Mouse (Mus musculus): Measurements from ENCODE around the gene Tmem52b. TPM values are rescaled to one million over a fixed set of nuclear protein-coding genes. Genes with fewer than 3 reads are reported as not detected.

Tmem52b gene
- polyA plus RNA-seq, 1 experiment from 2014 or later = not detected

Other genes with a start within 250 kb of the Tmem52b start
- 0.19 TPM in 1 of 2 replicates, not detected in the other for gene Cd69, start 237.1 kb upstream of the Tmem52b start, polyA plus RNA-seq (2016; fragmentation: Nextera tagmentation; extraction: Ambion mirVana)
- not detected in 2 replicates for gene 4922502D21Rik, start 180.8 kb upstream of the Tmem52b start, polyA plus RNA-seq (2016; fragmentation: Nextera tagmentation; extraction: Ambion mirVana)
- 0.13 and 0.29 TPM in 2 replicates for gene Clec12a, start 169.9 kb upstream of the Tmem52b start, polyA plus RNA-seq (2016; fragmentation: Nextera tagmentation; extraction: Ambion mirVana)
- gene Clec12b, start 126.7 kb upstream of the Tmem52b start, polyA plus RNA-seq (2016; fragmentation: Nextera tagmentation; extraction: Ambion mirVana) = not detected in 2 replicates
- 13.3 and 18.0 TPM in 2 replicates for gene Clec1b, start 115.3 kb upstream of the Tmem52b start, polyA plus RNA-seq (2016; fragmentation: Nextera tagmentation; extraction: Ambion mirVana)
- gene Clec9a, start 103.7 kb upstream of the Tmem52b start, polyA plus RNA-seq (2016; fragmentation: Nextera tagmentation; extraction: Ambion mirVana) = 0.24 and 0.35 TPM in 2 replicates
- 0.46 and 1.2 TPM in 2 replicates for gene Clec1a, start 60.6 kb upstream of the Tmem52b start, polyA plus RNA-seq (2016; fragmentation: Nextera tagmentation; extraction: Ambion mirVana)
- gene Olr1, start 5.4 kb upstream of the Tmem52b start, polyA plus RNA-seq (2016; fragmentation: Nextera tagmentation; extraction: Ambion mirVana) = 0.09 TPM in 1 of 2 replicates, not detected in the other
- gene Gabarapl1, start 20.6 kb downstream of the Tmem52b start, polyA plus RNA-seq (2016; fragmentation: Nextera tagmentation; extraction: Ambion mirVana) = 49.1 and 68.0 TPM in 2 replicates
- gene Klre1, start 65.3 kb downstream of the Tmem52b start, polyA plus RNA-seq (2016; fragmentation: Nextera tagmentation; extraction: Ambion mirVana) = not detected in 2 replicates
- gene Klrd1, start 79.2 kb downstream of the Tmem52b start, polyA plus RNA-seq (2016; fragmentation: Nextera tagmentation; extraction: Ambion mirVana) = not detected in 2 replicates
- 0.34 and 0.38 TPM in 2 replicates for gene Klrk1, start 111.3 kb downstream of the Tmem52b start, polyA plus RNA-seq (2016; fragmentation: Nextera tagmentation; extraction: Ambion mirVana)
- not detected in 2 replicates for gene Klrc3, start 130.8 kb downstream of the Tmem52b start, polyA plus RNA-seq (2016; fragmentation: Nextera tagmentation; extraction: Ambion mirVana)
- gene Klrc2, start 148.1 kb downstream of the Tmem52b start, polyA plus RNA-seq (2016; fragmentation: Nextera tagmentation; extraction: Ambion mirVana) = not detected in 2 replicates
- gene Klrc1, start 166.4 kb downstream of the Tmem52b start, polyA plus RNA-seq (2016; fragmentation: Nextera tagmentation; extraction: Ambion mirVana) = not detected in 2 replicates
- gene Klri1, start 204.6 kb downstream of the Tmem52b start, polyA plus RNA-seq (2016; fragmentation: Nextera tagmentation; extraction: Ambion mirVana) = not detected in 2 replicates
- gene Klri2, start 227.9 kb downstream of the Tmem52b start, polyA plus RNA-seq (2016; fragmentation: Nextera tagmentation; extraction: Ambion mirVana) = not detected in 2 replicates